Mouse (Mus musculus): ENCODE measurements around the gene Crygc. TPM values are rescaled to one million over a fixed set of nuclear protein-coding genes. Genes with fewer than 3 reads are reported as not detected.

Crygc gene
- polyA plus RNA-seq, 1 experiment from 2014 or later: not detected

Other genes with a start within 250 kb of the Crygc start
- gene Plekhm3, start 116.9 kb downstream of the Crygc start, polyA plus RNA-seq (2015; fragmentation: Nextera tagmentation; extraction: Ambion mirVana): 10.8 and 12.0 TPM in 2 replicates
- 0.38 TPM in 1 of 2 replicates, not detected in the other for gene Akr1cl, start 40.9 kb downstream of the Crygc start, polyA plus RNA-seq (2015; fragmentation: Nextera tagmentation; extraction: Ambion mirVana)
- not detected in 2 replicates for gene Cryge, start 22.5 kb downstream of the Crygc start, polyA plus RNA-seq (2015; fragmentation: Nextera tagmentation; extraction: Ambion mirVana)
- not detected in 2 replicates for gene Crygd, start 10.2 kb downstream of the Crygc start, polyA plus RNA-seq (2015; fragmentation: Nextera tagmentation; extraction: Ambion mirVana)
- gene Crygb, start 8.6 kb upstream of the Crygc start, polyA plus RNA-seq (2015; fragmentation: Nextera tagmentation; extraction: Ambion mirVana): 0.69 and 1.6 TPM in 2 replicates
- gene Cryga, start 29.7 kb upstream of the Crygc start, polyA plus RNA-seq (2015; fragmentation: Nextera tagmentation; extraction: Ambion mirVana): 0.35 TPM in 1 of 2 replicates, not detected in the other
- gene Gm28845, start 45.9 kb upstream of the Crygc start, polyA plus RNA-seq (2015; fragmentation: Nextera tagmentation; extraction: Ambion mirVana): 0.56 TPM in 1 of 2 replicates, not detected in the other
- 2.3 and 2.4 TPM in 2 replicates for gene D630023F18Rik, start 49.5 kb upstream of the Crygc start, polyA plus RNA-seq (2015; fragmentation: Nextera tagmentation; extraction: Ambion mirVana)
- gene Idh1, start 112.8 kb upstream of the Crygc start, polyA plus RNA-seq (2015; fragmentation: Nextera tagmentation; extraction: Ambion mirVana): 397 and 446 TPM in 2 replicates
- 9.5 and 9.6 TPM in 2 replicates for gene Pikfyve, start 113.0 kb upstream of the Crygc start, polyA plus RNA-seq (2015; fragmentation: Nextera tagmentation; extraction: Ambion mirVana)
- 6.1 and 6.2 TPM in 2 replicates for gene Pth2r, start 208.4 kb upstream of the Crygc start, polyA plus RNA-seq (2015; fragmentation: Nextera tagmentation; extraction: Ambion mirVana)